Mouse (Mus musculus) layer of hippocampus, adult 11-12 months (tissue): ENCODE data around the gene Cyth1.
A peak's percentile ranks its signal among the peaks of the same experiment; 100 is the strongest.

Experiments
- DNase-seq: peaks from one replicate; pipeline ENCODE4 v3.0.0; 2022; ENCODE audit warnings: low spot score

Gene Cyth1

DNA sequence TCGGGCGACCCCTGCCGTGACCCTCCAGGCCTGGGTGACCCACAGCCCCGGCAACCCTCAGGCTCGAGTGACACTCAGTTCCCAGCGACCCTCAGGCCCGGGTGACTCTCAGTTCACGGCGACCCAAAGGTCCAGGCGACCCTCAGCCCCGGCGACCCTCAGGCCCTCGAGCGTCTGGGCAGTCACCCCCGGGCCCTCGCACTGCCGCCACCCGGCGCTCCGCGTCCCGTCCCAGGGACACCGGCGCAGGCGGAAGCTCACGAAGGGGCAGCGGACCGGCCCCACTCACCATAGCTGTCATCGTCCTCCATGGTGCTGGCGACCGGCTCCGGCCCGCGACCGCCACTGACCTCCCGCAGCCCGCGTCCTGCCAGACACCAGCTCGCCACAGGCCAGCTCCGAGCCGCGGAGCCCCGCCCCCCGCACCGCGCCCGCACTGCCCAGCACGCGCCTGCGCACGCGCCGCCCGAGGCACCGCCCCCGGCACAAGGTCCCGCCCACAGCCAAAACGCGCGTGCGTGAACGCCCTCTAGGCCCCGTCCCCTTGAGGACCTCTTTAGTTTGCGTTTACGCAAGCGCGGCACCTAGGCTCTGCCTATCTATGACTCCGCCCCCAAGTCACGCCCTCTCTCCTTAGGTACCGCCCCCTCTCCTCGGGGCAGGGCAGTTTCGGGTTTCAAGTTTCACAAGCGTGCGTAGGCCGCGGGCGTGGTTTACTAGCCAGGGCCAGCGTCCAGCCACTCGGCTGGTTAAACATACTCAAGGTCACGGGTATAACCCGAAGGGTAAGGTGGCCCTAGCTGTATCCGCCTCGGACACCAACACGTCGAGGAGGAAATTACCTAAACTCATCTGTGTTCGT, at the start of gene Cyth1:
Gene Cyth1 (minus strand): TSS at position 443 of the 862 bp plus-strand sequence.
- DNase-seq = peak; percentile 98

DNA sequence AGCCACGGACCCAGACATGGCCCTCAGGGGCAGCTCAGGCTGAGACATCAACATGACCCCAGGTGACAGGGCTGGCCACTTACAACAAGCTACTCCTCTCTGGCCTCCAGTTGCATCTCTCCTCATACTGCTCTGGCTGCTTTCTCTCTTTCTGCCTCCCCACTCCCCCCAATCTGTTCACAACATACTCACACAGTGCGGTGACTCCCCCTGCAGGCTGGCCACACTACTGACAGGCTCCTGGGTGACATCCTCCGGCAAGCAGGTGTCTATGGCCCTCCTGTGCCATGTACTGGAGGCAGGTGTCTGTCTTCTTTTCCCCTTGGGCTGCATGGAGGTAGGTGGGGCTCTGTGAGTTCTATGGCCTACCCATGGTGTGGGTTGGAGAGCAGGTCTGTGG, 49.6 kb upstream of the Cyth1 start:
- no peak for DNase-seq

GRCm38 (mm10) chr11:118295026-118295425, 46.6 kb upstream of the Cyth1 start:
- DNase-seq = no peak

DNA sequence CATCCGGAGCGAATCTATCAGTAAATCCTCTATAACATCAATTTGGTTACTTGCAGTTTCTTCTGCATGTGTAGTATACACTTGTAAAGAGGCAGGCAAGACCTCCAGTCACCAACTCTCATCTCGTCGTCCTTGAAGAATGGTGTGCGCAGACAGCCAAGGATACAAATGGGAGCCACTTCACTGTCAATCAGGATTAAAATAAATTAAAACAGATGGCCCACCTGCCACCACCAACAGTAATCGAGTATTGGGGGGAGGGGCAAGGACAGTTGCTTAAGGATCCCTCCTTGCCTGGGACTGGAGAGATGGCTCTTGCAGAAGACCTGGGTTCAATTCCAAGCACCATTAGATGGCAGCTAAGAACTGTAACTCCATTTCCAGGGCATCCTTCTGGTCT, 44.3 kb upstream of the Cyth1 start:
- no peak for DNase-seq

DNA sequence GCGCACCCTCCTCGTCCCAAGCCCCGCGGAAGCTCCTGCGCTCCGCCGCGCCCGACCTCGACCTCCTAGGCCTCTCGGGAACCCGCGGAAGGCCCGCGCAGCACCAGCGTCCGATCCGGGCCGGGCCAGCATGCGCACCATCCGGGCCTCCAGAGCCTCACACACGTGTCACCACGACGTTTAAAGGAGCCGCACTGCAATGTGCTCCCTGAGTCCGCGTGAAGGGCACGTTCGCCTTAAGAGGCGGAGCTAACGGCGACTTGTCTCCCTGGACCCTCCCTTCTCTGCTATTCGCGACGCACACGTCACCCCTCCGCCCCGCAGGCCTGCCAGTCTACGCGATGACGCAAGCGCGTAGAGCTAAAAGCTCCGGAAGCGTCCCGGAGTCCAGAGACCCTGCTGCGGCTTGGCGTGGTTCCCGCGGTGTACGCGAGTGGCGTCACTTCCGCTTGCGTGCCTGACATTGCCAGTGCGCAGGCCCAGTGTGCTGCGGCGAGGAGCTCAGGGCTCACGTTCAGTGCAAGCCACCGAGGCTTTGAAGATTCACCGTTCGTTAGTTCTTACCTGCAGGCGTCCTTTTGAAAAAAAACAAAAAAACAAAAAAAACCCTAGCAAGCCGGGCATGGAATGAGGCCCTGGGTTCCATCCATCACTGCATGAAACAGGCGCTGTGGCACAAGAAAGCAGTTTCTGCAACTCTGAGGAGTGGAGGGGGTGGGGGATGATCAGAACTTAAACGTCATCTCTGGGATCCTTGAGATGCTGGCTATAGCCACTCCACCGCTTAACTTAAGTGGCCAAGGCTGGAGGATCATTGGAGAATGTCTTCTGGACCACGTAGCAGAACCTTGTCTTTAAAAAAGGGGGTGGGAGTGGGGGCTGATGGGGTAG, 41.9 kb upstream of the Cyth1 start, which contains the start of gene Usp36:
Gene Usp36 (minus strand): TSS at position 246 of the 891 bp plus-strand sequence.
- DNase-seq = peak; percentile 100

DNA sequence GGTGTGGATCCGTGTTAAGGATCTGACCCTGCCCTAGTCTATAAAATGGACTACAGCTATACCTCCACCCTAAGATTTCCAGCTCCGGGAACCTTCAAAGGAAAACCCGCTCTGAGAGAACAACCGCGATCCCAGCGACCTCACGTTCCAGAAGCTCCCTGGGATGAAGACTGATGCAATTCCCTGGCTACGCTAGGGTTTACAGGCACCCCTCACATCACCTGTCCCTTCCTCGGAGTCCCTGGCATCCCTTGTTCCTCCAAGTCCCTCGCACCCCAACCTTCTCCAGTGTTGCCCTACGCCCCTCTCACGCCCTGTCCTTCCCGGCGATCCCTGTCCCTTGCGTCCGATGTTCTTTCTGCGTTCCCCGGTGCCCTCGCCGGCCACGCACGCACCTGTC, 41.2 kb upstream of the Cyth1 start:
- DNase-seq = no peak

DNA sequence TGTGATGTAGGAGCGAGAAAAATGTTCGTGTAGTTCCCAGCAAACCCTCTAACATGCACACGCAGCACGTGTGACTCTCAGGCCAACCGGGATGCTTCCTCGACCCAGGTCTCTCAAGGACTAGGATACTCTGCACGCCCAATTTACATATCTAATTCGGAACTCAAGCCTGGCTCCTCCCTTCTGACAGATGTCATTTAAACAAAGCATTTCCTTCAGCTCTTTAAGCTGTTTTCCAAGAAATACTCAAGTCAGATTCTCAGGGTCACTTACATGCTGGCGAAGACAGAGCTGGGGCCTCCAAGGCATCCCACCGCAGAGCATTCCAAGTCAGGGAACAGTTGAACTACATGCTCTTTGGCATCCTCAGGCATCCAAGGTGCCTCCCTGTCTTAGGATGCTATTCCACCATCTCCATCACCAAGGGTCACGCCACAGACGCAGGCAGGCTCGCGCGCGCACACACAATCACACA, 40.7 kb upstream of the Cyth1 start:
- no peak for DNase-seq

DNA sequence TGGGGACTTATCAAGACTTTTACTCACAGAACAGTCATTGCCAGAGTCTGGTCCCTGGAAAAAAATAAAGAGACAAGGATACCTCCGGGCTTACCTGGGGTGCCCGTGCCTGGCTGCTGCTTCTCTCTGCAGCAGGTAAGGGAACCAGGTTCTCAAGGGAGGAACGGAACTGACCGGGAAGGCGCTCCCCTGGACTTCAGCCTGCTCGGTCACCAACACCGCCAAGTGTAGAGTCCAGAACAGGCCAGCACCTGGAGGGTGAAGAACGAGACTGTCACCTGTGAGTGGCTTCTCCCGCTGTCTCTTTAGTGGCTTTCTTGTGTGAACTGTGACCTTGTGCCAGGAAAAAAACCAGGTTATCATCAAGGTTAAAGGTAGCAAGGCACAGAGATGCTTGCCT, 39.2 kb upstream of the Cyth1 start:
- no peak for DNase-seq

GRCm38 (mm10) chr11:118286434-118286833, 38.0 kb upstream of the Cyth1 start:
- DNase-seq = no peak

DNA sequence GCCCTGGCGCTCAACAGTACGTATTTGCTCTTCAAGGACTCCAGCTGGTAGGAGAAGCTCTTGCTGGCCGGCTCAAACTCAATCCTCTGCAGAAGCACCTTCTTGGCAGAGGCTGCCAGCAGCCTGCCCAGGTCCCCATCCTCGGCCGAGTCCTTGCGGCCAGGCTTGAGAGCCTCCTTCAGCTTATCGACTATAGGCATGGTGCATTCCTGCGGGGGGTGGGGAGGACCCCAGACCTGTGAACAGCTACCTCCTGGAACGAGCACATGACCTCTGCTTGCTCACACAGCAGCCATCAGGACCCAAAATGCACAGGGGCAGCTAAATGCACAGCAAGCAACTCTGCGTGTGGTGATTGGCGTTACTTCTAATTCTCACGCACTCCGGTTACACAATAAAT, 37.4 kb upstream of the Cyth1 start:
- DNase-seq = no peak

- no peak for DNase-seq
Measured at GRCm38 (mm10) chr11:118280218-118280617, 31.8 kb upstream of the Cyth1 start.

- DNase-seq = no peak
Measured at GRCm38 (mm10) chr11:118276328-118276727, 27.9 kb upstream of the Cyth1 start.

GRCm38 (mm10) chr11:118275092-118275491, 26.7 kb upstream of the Cyth1 start:
- DNase-seq = no peak

GRCm38 (mm10) chr11:118269827-118270226, 21.4 kb upstream of the Cyth1 start:
- no peak for DNase-seq

GRCm38 (mm10) chr11:118266666-118267046, 18.3 kb upstream of the Cyth1 start:
- DNase-seq = no peak

DNA sequence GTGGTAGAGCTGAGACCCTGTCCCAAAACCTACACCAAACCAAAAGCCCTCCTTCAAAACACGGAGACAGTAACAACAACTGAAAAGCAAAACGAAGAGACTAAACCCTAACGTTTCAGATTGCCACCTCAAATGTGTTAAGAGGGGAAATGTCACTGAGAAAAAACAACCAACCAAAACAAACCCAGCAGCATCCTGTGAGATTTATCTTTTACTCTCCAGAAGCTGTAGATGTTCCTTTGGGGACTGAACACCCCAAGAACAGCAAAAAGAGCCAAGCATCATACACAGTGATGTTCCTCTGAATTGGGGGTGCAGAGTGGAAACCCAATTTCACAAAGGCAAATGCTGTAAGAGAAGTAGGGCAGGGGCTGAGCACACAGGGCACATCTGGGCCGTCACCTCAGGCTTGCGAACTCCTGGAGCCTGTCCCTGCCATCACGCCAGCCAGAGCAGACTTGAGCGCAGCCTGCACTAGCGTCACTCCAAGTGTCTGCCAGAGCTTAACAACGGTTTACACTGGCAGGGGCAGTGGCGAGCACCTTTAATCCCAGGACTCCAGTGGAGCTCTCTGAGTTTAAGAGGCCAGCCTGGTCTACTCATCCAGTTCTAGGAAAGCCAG, 17.8 kb upstream of the Cyth1 start:
- no peak for DNase-seq

GRCm38 (mm10) chr11:118265621-118266020, 17.2 kb upstream of the Cyth1 start:
- DNase-seq = no peak

GRCm38 (mm10) chr11:118263146-118263545, 14.8 kb upstream of the Cyth1 start:
- DNase-seq = peak; percentile 75

DNA sequence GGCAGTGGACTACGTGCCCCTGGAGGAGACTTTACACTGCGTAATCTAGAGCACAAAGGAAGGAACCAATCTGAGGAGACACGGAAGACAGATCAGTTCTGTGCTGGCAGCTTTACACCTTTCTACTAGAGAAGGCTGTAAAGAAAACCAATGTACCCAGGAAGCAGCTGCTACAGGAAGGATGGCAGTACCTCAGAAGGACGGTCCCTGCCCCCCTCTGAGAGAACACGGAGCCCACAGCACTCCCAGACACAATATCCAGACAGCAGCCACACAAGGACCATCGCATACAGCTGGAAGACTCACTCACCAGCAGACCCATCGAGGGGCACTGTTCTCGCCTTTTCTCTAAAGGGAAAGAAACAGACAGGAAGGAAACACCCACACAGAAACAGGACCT, 11.7 kb upstream of the Cyth1 start:
- no peak for DNase-seq

GRCm38 (mm10) chr11:118259580-118259979, 11.2 kb upstream of the Cyth1 start:
- no peak for DNase-seq

DNA sequence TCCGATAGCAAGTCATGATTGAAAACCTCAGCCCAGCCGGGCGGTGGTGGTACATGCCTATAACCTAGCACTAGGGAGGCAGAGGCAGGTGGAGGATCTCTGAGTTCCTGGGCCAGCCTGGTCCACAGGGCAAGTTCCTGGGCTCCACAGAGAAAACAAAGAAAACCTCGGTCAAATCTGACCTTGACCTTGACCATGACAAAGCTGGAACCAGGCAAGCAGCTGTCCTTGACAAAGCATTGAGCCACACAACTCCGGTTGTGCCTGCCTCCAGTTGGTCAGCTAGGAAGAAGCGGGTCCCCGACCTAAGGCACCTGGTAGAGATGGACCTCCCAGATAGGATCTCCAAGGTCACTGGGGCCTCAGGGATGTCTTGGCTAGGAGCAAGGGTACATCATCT, 8.0 kb upstream of the Cyth1 start:
- DNase-seq = no peak
